Comparison of ENCODE assay signal across 13 mouse cellular contexts in genomic region chr9:34721478-34722197, GRCm38 (mm10).
DNase-seq lines count a peak whose midpoint lies in the region; ATAC-seq and TF ChIP-seq lines count a peak whose summit lies in the region.
"Had no signal": no experiment of that assay in that cellular context is flagged by ENCODE, and none has a peak within 500 bp of the region (broad histone marks: within the 10 kb centered on the region; RNA-seq: fewer than 3 reads in every experiment).

No protein-coding gene starts in this region.

- WGBS in lung, adult 2 months = 37% methylated on average over 6 of the region's 6 CpGs
- WGBS in limb, embryonic 10.5 days = 17% methylated on average over 6 of the region's 6 CpGs

- TF ChIP-seq POLR2A in lung, adult 2 months (IDR thresholded peaks at IDR 0.05; ENCODE audit: borderline replicate concordance, extremely low read depth, low read depth, low read length) = no peak

- DNase-seq in frontal cortex, postnatal 10 days (ENCODE audit: low spot score in 2 of 2) = no peak
- DNase-seq in lung, adult 18-20 months = peak; percentile 28 to 46
- no peak for DNase-seq in lung, adult 2 months
- DNase-seq in kidney, postnatal 14 days = peak; percentile 32
- no peak for DNase-seq in limb, embryonic 10.5 days (ENCODE audit: low spot score)
- DNase-seq in retina, embryonic 14.5 days (ENCODE audit: low spot score) = no peak
- DNase-seq: cerebellum, adult 11 months; heart, adult 11 months had no signal

- peaks cover 87% of the 10 kb centered on the region for H3K27me3 ChIP-seq in limb, embryonic 10.5 days (ENCODE audit: low read depth, poor library complexity, severe bottlenecking)
- H3K27me3 ChIP-seq: megakaryocyte, embryonic 14.5 days had no signal

- H3K4me3 ChIP-seq in lung, adult 2 months (replicated peaks; ENCODE audit: extremely low read depth, low read depth, low read length) = no peak overlapping the region
- no peak overlapping the region for H3K4me3 ChIP-seq in limb, embryonic 10.5 days
- H3K4me3 ChIP-seq: erythroblast, embryonic 14.5 days; hindbrain, embryonic 10.5 days; megakaryocyte, embryonic 14.5 days had no signal

- no peak for TF ChIP-seq CTCF in lung, adult 2 months (IDR thresholded peaks at IDR 0.05; ENCODE audit: insufficient read depth, low read length)

- no peaks in the 10 kb centered on the region for H3K9me3 ChIP-seq in limb, embryonic 10.5 days (replicated peaks)
- H3K9me3 ChIP-seq: hindbrain, embryonic 10.5 days; megakaryocyte, embryonic 14.5 days had no signal

- peaks cover 2% of the 10 kb centered on the region; the same call in 1 of the 2 replicates for H3K4me1 ChIP-seq in lung, adult 2 months (ENCODE audit: control insufficient read depth, insufficient read depth, low read length)
- peaks cover 21% of the 10 kb centered on the region for H3K4me1 ChIP-seq in limb, embryonic 10.5 days
- H3K4me1 ChIP-seq: megakaryocyte, embryonic 14.5 days had no signal

- no peaks in the 10 kb centered on the region for H3K36me3 ChIP-seq in limb, embryonic 10.5 days
- H3K36me3 ChIP-seq: hindbrain, embryonic 10.5 days had no signal

- H3K27ac ChIP-seq in limb, embryonic 10.5 days = no peak overlapping the region
- H3K27ac ChIP-seq: hindbrain, embryonic 10.5 days had no signal

- 0 out of 2 replicates have a peak, but pooled peaks have one; percentile 28 for ATAC-seq in frontal cortex, adult (ENCODE audit: low TSS enrichment)
- no peak for ATAC-seq in erythroblast, adult 5-6 weeks (replicated peaks; ENCODE audit: low FRiP score, poor library complexity, severe bottlenecking)

Comparison
In these comparisons a context has a peak if more than half of its experiments do, and no peak if none do; other contexts are left out.
1. DNase-seq: peak in lung, adult 18-20 months (2 of 2) and kidney, postnatal 14 days (single experiment); none in frontal cortex, postnatal 10 days (0 of 2), lung, adult 2 months (single experiment), limb, embryonic 10.5 days (single experiment) and retina, embryonic 14.5 days (single experiment).